26 mouse cellular contexts compared by ENCODE assay signal in the genomic region with DNA sequence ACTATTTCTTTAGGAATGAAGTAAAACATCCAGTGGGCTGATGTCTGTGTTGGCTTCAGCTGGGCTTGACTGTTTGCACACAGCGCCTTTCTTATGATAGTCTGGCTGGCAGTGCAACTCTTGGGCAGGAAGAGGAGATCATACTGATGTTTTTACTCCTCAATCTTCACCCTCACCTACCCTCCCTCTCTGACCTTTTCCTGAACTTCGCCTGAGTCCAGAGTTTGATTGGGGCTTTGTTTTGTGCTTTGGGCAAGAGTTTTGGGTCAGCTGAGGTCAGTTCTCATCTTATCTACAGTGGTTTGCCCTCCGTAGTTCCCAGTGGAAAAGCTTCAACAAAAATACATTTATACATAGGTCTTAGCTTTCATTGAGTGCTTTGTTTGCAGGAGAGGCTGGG.
DNase-seq lines count a peak whose midpoint lies in the region; ATAC-seq lines count a peak whose summit lies in the region.
"Had no signal": no experiment of that assay in that cellular context is flagged by ENCODE, and none has a peak within 500 bp of the region (broad histone marks: within the 10 kb centered on the region; RNA-seq: fewer than 3 reads in every experiment).

No protein-coding gene starts in this region.

- no peak overlapping the region for H3K4me2 ChIP-seq in lung, embryonic 16.5 days (ENCODE audit: low read depth, low read length)
- H3K4me2 ChIP-seq: forebrain, embryonic 13.5 days; hindbrain, embryonic 13.5 days had no signal

- 27% methylated on average over 3 of the region's 3 CpGs for WGBS in lung, embryonic 16.5 days

- 0 out of 2 replicates have a peak, but pooled peaks cover 3% of the 10 kb centered on the region for H3K4me1 ChIP-seq in lung, embryonic 16.5 days (replicated peaks; ENCODE audit: control insufficient read depth, insufficient read depth, low read length)
- H3K4me1 ChIP-seq: forebrain, embryonic 10.5 days; forebrain, embryonic 13.5 days; hindbrain, embryonic 10.5 days; hindbrain, embryonic 13.5 days had no signal

- no peaks in the 10 kb centered on the region for H3K36me3 ChIP-seq in lung, embryonic 16.5 days (ENCODE audit: control insufficient read depth, insufficient read depth, low read length)
- H3K36me3 ChIP-seq: forebrain, embryonic 10.5 days; G1E; heart, embryonic 10.5 days; hindbrain, embryonic 10.5 days; hindbrain, embryonic 13.5 days had no signal

- H3K9ac ChIP-seq in lung, embryonic 16.5 days (ENCODE audit: low read length) = no peak overlapping the region
- H3K9ac ChIP-seq: forebrain, embryonic 13.5 days; hindbrain, embryonic 13.5 days had no signal

- 0 out of 2 replicates have a peak overlapping the region, but pooled peaks have one; percentile 8 for H3K27ac ChIP-seq in lung, embryonic 16.5 days (ENCODE audit: low read length)
- H3K27ac ChIP-seq: forebrain, embryonic 10.5 days; forebrain, embryonic 13.5 days; heart, adult 2 months; heart, embryonic 10.5 days; hindbrain, embryonic 10.5 days; hindbrain, embryonic 13.5 days had no signal

- peaks cover 2% of the 10 kb centered on the region; the same call in 1 of the 2 replicates for H3K9me3 ChIP-seq in lung, embryonic 16.5 days (ENCODE audit: control insufficient read depth, low read length)
- H3K9me3 ChIP-seq: forebrain, embryonic 10.5 days; heart, embryonic 10.5 days; hindbrain, embryonic 13.5 days had no signal

- H3K4me3 ChIP-seq in lung, embryonic 16.5 days (ENCODE audit: low read length) = no peak overlapping the region
- H3K4me3 ChIP-seq: forebrain, embryonic 10.5 days; forebrain, embryonic 13.5 days; heart, adult 2 months; heart, embryonic 10.5 days; hindbrain, embryonic 10.5 days; hindbrain, embryonic 13.5 days had no signal

- no peaks in the 10 kb centered on the region for H3K27me3 ChIP-seq in lung, embryonic 16.5 days (ENCODE audit: control insufficient read depth, insufficient read depth, low read depth, low read length)
- H3K27me3 ChIP-seq: CH12.LX; forebrain, embryonic 13.5 days; hindbrain, embryonic 13.5 days had no signal

- peak; percentile 2 for DNase-seq in embryo, embryonic 10.5 days (ENCODE audit: low spot score)
- DNase-seq in embryo, embryonic 10 days (ENCODE audit: low spot score) = no peak
- no peak for DNase-seq in lung, postnatal 4 days
- DNase-seq in lung, postnatal 36 days = peak; percentile 19
- no peak for DNase-seq in lung, postnatal 14 days
- DNase-seq in NIH3T3 (ENCODE audit: low read depth) = peak; percentile 11
- DNase-seq: adrenal gland, adult 2 months; adrenal gland, postnatal 14 days; cerebellum, adult 11 months; cerebellum, adult 2 months; cerebellum, adult 9-11 months; cerebellum, postnatal 25 days; gastrocnemius, postnatal 10 days; gastrocnemius, postnatal 36 days; heart, adult 2 months; heart, postnatal 36 days had no signal

- ATAC-seq in lung, embryonic 16.5 days (ENCODE audit: low read depth) = no peak
- ATAC-seq: forebrain, embryonic 13.5 days; forebrain, embryonic 16.5 days; hindbrain, embryonic 16.5 days had no signal

Comparison
In these comparisons a context has a peak if more than half of its experiments do, and no peak if none do; other contexts are left out.
1. DNase-seq: peak in embryo, embryonic 10.5 days (single experiment), lung, postnatal 36 days (single experiment) and NIH3T3 (single experiment); none in embryo, embryonic 10 days (single experiment), lung, postnatal 4 days (0 of 2) and lung, postnatal 14 days (single experiment).